Mouse (Mus musculus) 3134 (cell line): ENCODE data around the gene Tspan18.

Experiments
- DNase-seq: peaks from one replicate; pipeline ENCODE4 v3.0.0-alpha.2; 2011; ENCODE audit warnings: low spot score; ENCODE audit not compliant: insufficient read length; ENCODE audit errors: extremely low read depth

The Tspan18 gene

GRCm38 (mm10) chr2:93345663-93346268 is 11.5 kb upstream of the Tspan18 start:
- no peak for DNase-seq

DNA sequence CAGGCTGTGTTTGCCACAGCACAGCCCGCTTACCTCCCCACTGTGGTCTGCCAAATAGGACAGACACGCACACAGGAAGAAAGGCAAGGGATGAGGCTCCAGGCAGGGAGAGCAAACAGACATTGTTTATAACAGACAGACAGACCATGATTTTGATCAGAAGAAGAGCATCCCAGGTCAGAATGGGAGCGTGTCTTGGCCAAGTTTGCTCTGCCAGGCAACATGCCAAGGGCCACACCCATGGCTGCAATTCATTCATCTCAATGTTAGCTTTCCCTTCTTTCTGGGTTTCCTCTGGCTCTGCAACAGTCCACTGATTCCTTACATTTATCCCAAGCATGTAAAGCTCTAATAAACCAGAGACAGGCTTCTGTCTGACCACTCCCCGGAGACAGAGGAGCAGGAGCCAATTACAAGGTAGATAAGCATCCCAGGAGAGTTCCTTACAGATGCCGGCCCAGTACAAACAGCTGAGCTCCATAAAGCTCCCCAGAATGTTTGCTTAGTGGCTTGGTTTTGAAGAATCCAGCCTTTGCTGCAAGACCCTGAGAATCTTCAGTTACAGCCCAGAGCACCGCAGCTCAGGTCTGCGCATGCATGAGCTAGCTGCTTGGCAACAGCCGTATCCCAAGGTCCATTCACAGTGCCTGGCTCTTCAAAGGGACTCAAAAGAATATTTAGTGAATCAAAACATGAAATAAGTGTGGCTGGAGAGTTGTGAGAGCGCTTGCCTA is 5.2 kb upstream of the Tspan18 start:
- DNase-seq, result no peak

DNA sequence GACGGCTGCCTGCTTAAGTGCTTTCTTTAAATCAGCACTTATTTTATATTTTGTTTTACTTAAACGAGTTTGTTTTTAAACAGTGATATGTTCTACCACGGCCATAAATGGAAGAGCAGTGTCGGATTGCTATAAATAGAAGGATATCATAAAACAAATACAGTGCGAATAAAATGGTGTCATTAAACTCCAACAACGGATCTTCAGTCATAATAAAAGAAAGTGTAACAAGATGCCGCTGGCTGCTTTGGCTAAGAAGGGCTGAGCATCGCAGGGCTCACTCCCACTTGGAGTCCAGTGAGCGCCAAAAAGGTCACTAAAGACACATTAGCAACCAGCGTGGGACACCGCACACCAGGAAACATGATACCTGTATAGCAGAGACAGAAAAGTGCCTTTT is 1.7 kb upstream of the Tspan18 start:
- no peak for DNase-seq

DNA sequence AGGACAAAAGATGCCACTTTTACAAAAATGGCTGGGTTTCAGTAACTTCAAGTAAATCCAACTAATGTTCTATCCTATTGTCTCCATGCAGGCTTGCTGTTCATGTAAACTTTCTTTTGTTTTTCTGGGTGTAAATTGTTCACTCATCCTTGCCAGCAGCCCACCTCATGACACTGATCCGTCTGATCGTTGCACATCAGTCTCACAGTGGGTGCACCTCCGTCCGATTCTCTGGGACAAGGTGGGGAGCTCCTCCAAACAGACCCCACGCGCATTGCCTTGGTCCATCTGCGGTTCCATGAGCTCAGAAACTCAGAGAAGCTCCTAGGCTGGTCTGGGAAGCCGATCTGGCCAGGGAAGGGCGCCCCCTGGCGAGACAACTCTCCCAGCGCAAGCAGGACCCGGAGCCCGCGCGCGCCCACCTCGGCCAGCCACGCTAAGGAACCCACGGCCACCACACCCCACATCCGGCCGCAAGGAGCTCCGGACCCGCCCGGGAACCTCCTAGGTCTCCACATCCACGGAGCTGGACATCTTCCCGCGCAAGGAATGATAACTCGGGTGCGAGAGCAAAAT is 976 bp downstream of the Tspan18 start:
- DNase-seq, result no peak

DNA sequence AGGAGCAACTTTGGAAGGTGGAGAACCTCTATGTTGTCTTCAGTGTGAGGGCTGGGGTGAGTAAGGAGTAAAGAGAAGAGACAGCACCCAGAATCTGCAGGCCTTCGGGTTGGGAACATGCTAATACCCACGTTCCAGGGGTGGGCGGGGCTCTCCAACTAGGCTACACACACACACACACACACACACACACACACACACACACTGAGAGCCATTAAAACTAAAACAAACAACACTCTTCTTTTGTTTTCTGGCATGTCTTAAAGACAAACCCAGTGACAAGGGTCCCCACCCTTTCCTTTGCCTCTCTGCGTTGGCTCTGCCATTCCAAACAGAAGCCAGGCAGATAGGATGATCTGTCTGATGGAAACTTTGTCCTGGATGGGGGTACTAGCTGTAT is 2.0 kb downstream of the Tspan18 start:
- no peak for DNase-seq

DNA sequence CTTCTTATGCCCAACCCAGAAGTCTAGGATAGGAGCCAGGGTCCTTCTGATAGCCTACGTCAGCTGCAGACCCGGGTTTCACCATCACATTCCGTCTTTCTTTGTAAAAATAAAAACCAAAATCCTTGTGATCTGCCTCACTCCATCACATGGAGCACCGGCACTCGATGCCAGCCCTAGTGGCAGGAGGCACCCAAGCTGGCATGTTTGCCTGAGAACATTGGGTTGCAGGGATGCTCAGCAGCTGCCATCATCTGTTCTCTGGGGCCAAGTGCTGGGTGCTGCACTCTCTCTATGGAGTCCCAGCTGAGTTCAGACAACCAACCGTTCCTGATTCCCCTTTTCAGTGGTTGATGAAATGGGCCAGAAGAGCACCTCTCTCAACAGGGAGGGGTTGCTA is 3.2 kb downstream of the Tspan18 start:
- DNase-seq, result no peak

GRCm38 (mm10) chr2:93329120-93329519 is 5.2 kb downstream of the Tspan18 start:
- no peak for DNase-seq

DNA sequence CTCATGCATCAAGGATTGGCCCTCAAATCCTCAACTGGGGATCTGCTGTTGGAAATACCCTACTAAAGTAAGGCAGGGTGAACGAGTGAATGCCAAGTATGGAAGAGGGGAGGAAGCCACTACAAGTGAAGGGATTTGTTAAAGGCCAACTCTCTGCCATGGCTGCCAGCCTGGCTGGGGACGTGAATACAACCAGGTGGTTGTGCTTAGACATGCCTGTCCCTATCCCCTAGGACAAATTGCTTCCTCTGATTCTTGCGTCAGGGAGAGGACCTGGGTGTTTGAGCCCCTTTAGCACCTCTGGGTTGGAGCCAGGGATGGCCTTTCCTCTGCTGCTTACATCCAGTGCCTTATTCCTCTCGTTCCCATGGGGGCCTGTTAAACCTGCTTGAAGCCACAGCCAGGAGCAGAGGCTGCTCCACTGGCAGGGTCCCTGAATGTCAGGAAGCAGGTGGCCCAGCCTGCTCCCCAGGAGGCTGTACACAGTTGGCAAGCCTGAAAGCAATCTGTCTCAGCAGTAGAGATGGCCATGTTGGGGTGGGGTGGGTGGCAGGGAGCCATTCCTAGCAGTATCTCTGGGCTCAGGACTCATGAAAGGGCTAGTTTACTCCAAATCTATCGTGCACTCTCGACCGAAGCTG is 6.3 kb downstream of the Tspan18 start:
- no peak for DNase-seq

- DNase-seq, result no peak
Observed at GRCm38 (mm10) chr2:93324681-93325080, 9.6 kb downstream of the Tspan18 start.

DNA sequence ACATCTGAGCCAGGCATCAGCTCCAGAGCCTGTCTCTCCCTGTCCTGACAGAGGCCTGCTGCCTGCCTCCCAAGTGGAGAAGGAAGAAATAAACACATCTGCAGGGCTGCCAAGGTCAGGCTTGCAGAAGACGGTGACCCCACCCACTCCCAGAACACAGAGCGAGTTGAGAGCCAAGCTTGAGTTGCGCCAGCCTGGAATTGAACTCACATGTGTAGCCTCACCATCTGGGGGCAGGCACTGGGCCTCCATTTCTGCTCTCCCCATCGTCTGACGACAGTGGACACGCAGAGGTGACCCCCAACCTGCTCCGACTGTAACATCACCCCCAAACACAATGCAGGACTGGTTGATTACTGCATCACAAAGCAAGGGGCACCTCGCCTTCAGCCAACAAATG is 12.4 kb downstream of the Tspan18 start:
- no peak for DNase-seq

DNA sequence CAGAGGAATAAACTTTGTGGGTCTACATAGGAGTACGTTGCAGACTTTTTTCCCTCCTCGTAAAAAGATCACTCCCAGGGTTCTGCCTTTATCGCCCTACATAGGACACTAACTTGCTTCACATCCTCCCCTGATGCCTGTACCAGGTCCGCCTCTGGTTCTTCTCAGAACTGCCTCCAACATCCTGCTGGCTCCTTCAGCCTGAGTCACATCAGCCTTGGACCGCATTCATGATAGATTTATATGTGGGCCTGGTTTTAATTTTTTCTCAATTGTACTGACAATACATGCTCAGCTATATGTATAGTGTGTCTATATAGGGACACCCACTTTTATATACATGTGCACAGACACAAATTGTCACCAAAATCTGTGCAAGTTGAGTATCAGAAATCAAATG is 14.0 kb downstream of the Tspan18 start:
- no peak for DNase-seq

DNA sequence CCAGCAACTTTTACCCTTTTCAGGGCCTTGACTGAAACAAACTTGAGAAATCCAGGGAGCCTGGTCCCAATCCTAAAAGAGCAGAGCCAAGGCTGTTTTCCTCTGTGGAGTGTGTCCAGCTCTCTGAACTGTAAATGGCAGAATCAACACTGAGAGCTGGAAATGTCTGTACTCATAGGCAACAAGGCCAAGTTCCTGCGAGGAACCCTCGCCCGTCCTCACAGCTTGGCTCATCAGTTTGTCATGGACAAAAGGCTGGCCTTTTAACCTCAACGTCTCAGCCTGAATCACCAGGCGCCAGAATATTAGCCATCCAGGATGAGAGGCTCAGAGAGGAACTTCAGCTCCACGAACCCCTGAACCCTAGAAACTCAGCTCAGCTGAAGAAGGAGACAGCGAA is 14.7 kb downstream of the Tspan18 start:
- DNase-seq, result no peak

- DNase-seq, result no peak
Observed at GRCm38 (mm10) chr2:93318781-93319349, 15.4 kb downstream of the Tspan18 start.

DNA sequence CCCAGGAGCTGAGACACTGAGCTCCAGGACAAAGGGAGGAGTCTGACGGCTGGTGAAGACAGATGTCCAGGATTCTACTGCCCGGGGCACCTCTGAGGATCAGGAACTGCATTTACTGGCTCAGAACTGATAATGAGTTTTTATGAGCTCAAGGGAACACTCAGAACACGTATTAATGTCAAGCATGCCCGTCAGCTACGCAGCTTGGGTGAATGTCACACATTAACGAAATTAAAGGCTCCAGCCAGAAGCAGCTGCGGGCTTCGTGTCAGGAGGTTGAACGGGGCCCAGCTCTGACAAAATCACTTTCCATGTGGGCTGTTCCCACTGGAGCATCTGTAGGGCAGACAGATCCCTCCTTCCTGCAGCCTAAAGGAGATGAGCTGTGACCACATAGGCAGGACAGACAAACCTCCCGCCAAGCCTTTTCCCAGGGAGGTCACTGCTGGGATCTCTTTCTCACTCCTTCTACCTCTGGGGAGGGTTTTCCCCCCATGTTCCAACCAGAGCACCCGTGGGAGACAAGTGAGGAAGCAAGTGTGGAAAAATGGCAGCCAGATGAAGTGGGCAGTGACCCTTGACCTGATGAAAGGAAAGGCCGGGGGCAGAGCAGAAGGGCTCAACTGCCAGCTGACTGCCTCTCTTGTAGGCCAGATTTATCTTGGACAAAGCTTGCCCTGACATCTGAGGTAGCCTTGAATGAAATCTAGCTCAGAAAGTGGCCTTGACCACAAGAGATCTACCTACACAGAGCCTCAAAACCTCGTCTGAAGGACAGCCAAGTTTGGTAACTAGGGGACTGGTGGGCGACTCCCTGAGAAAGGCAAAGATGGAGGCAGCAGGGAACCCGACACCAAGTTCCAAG is 20.3 kb downstream of the Tspan18 start:
- DNase-seq, result no peak

- DNase-seq, result no peak
Observed at GRCm38 (mm10) chr2:93312458-93312857, 21.8 kb downstream of the Tspan18 start.

DNA sequence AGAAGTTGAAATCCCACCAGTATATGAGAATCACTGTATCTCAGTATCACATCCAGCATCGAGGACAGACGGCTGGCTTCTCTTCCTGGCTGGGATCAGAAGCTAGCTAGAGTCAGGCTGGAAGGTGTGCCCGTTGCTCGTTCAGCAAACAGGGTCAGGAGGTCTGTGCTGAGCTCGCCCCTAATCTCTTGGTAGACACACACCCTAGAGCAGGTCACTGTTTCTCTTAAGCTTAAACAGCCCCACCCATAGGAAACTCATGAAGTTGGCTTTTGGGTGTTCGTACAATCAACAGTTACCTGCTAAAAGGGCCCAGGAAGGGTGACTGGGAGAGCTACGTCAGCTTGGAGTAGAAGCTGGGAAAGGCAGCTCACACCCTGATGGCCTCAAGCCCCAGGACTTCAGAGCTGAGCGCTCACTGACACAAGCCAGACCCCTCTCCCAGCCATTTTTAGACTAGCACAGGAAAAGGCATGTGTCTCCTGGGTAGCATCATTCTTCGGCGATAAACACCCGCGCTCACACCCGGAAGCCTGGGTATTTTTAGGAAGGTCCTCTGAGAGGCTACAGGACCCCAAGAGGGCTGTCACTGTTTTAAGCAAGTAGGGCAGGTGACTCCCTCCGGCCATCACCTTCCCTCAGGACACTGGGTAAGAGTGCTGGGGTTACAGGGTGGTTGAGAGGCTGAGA is 24.4 kb downstream of the Tspan18 start:
- DNase-seq, result no peak

GRCm38 (mm10) chr2:93306898-93307297 is 27.4 kb downstream of the Tspan18 start:
- no peak for DNase-seq

GRCm38 (mm10) chr2:93304273-93304634 is 30.1 kb downstream of the Tspan18 start:
- DNase-seq, result no peak

DNA sequence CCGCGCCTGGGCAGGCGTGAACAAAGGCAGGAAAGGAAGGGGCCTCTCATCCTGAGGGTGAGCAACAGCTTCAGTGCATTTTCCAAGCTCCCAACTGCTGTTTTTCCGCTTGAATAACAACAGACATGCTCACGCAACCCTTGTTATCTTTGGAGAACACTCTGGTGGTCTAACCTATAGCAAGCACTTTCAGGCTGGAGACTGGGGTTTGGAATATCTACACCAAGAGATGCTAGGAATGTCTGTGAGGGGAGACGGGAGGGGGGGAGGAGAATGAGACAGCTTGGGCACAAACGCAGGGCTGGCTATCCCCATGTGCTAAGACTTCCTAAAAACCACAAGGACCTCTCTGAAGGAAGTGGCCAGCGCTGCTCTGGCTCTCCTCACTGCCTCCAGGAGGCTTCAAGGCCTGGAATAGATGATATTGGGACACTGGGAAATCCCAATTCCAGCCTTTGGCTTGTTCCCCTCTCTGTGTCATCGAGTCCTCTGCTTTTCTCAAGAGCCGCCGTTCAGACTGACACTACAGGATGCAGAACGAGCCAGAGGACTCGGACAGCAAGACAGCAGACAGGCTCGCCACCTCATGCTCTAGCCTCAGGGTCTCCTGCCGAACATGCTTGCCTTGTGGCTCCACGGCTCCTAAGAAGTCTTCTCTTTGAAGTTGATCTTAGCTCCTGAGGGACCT is 30.6 kb downstream of the Tspan18 start:
- DNase-seq, result no peak

- DNase-seq, result no peak
Observed at GRCm38 (mm10) chr2:93303260-93303584, 31.1 kb downstream of the Tspan18 start.
